Mouse (Mus musculus) liver, embryonic 16.5 days (tissue): ENCODE data around the gene Fam83b. TPM values are rescaled to one million over a fixed set of nuclear protein-coding genes. Genes with fewer than 3 reads are reported as not detected.

ENCODE experiments used
- ATAC-seq: fragments of 200-750 bp; cut with Nextera tagmentation; 2 replicates; pipeline ENCODE4 v1.8.0; 2017; ENCODE audit warnings: low read depth, mild to moderate bottlenecking, moderate number of reproducible peaks, moderate library complexity
- H3K27ac ChIP-seq: fragments of 300-500 bp; sonication (generic); 2 replicates; pipeline ENCODE4 v1.5.1; 2014; ENCODE audit warnings: mild to moderate bottlenecking, low read length
- H3K27me3 ChIP-seq: fragments of 300-500 bp; sonication (generic); 2 replicates; pipeline ENCODE4 v1.6.1; 2014; ENCODE audit warnings: low read depth, low read length, mixed read lengths; ENCODE audit not compliant: control insufficient read depth, insufficient read depth
- H3K36me3 ChIP-seq: fragments of 300-500 bp; sonication (generic); 2 replicates; pipeline ENCODE4 v1.6.1; 2014; ENCODE audit warnings: mild to moderate bottlenecking; ENCODE audit not compliant: control insufficient read depth, insufficient read depth
- H3K4me1 ChIP-seq: fragments of 300-500 bp; sonication (generic); 2 replicates; pipeline ENCODE4 v1.6.1; 2014; ENCODE audit warnings: low read depth, low read length, mixed read lengths; ENCODE audit not compliant: control insufficient read depth
- H3K4me2 ChIP-seq: fragments of 300-500 bp; sonication (generic); 2 replicates; pipeline ENCODE4 v1.6.1; 2014; ENCODE audit warnings: low read depth, low read length, mixed read lengths
- H3K4me3 ChIP-seq: fragments of 300-500 bp; sonication (generic); 2 replicates; pipeline ENCODE4 v1.5.1; 2014; ENCODE audit warnings: low read depth, mild to moderate bottlenecking, low read length
- H3K9ac ChIP-seq: fragments of 300-500 bp; sonication (generic); 2 replicates; pipeline ENCODE4 v1.6.1; 2014; ENCODE audit warnings: low read depth, low read length
- H3K9me3 ChIP-seq: fragments of 300-500 bp; sonication (generic); replicated peaks from 2 replicates; pipeline ENCODE4 v1.6.1; 2016; ENCODE audit warnings: low read length; ENCODE audit not compliant: control insufficient read depth
- WGBS: fragments of 180-500 bp; shearing (Covaris S2); extraction: QIAGEN DNeasy Blood & Tissue Kit; methylation state at CpG from one replicate; pipeline ENCODE4 v1.1.7; 2014; ENCODE audit not compliant: insufficient replicate concordance; 5-methylcytosine and 5-hydroxymethylcytosine counted together
- polyA plus RNA-seq: library from polyadenylated mRNA; unstranded; fragments of >200 nt; fragmentation: Nextera tagmentation; extraction: Ambion mirVana; gene quantifications from 2 replicates; pipeline ENCODE4 v1.2.1, GENCODE M21; 2015

Gene Fam83b
- polyA plus RNA-seq, 1 experiment from 2014 or later, result 0.18 TPM

GRCm38 (mm10) chr9:76480088-76480487 lies 86.8 kb downstream of the Fam83b start:
- H3K4me1 ChIP-seq, result no peaks in the 10 kb centered on the region
- no peak overlapping the region for H3K4me3 ChIP-seq
- no peaks in the 10 kb centered on the region for H3K9me3 ChIP-seq
- no peak for ATAC-seq
- 14% methylated on average over 3 of the region's 3 CpGs for WGBS
- no peaks in the 10 kb centered on the region for H3K27me3 ChIP-seq
- H3K27ac ChIP-seq, result no peak overlapping the region
- H3K36me3 ChIP-seq, result no peaks in the 10 kb centered on the region
- no peak overlapping the region for H3K9ac ChIP-seq
- H3K4me2 ChIP-seq, result no peak overlapping the region

GRCm38 (mm10) chr9:76469500-76469899 lies 97.4 kb downstream of the Fam83b start:
- Histone ChIP-seq H3K27me3 (no peaks in the 10 kb centered on the region), H3K9ac (no peak overlapping the region), H3K27ac (no peak overlapping the region), H3K4me3 (no peak overlapping the region), H3K4me1 (no peaks in the 10 kb centered on the region), H3K36me3 (no peaks in the 10 kb centered on the region), H3K4me2 (no peak overlapping the region), H3K9me3 (no peaks in the 10 kb centered on the region)
- ATAC-seq, result no peak
- 51% methylated on average over 4 of the region's 4 CpGs for WGBS

- no peaks in the 10 kb centered on the region for H3K36me3 ChIP-seq
- no peak overlapping the region for H3K4me2 ChIP-seq
- ATAC-seq, result no peak
- H3K27me3 ChIP-seq, result no peaks in the 10 kb centered on the region
- no peaks in the 10 kb centered on the region for H3K4me1 ChIP-seq
- no peak overlapping the region for H3K27ac ChIP-seq
- no peaks in the 10 kb centered on the region for H3K9me3 ChIP-seq
- no peak overlapping the region for H3K9ac ChIP-seq
- H3K4me3 ChIP-seq, result no peak overlapping the region
These were observed 105.4 kb downstream of the Fam83b start for GRCm38 (mm10) chr9:76461547-76461946.

- no peaks in the 10 kb centered on the region for H3K4me1 ChIP-seq
- H3K4me3 ChIP-seq, result no peak overlapping the region
- H3K27ac ChIP-seq, result no peak overlapping the region
- WGBS, result 79% methylated on average over 3 of the region's 3 CpGs
- no peaks in the 10 kb centered on the region for H3K36me3 ChIP-seq
- no peaks in the 10 kb centered on the region for H3K27me3 ChIP-seq
- no peak overlapping the region for H3K4me2 ChIP-seq
- H3K9ac ChIP-seq, result no peak overlapping the region
- ATAC-seq, result no peak
- H3K9me3 ChIP-seq, result no peaks in the 10 kb centered on the region
These were observed 111.2 kb downstream of the Fam83b start for GRCm38 (mm10) chr9:76455703-76456102.

Other genes starting within 250 kb of the Fam83b start
- 0.04 TPM in 1 of 2 replicates, not detected in the other for gene Hcrtr2, start 243.3 kb downstream of the Fam83b start, polyA plus RNA-seq